Mouse (Mus musculus) frontal cortex, postnatal 10 days (tissue): ENCODE measurements around the gene Uqcc1.
"Not testable (repeated sequence)": the region's sequence is repeated elsewhere in the genome, so short reads cannot be mapped to it uniquely, and the experiment has no call there.

ENCODE experiments used
- DNase-seq, 2 experiments: peaks; one replicate each; pipeline ENCODE4 v3.0.0; 2022; ENCODE audit warnings: low spot score in 2 of 2, mixed read lengths in 1 of 2

Gene Uqcc1

GRCm38 (mm10) chr2:155861581-155861980, 68.5 kb downstream of the Uqcc1 start:
- DNase-seq: no peak

GRCm38 (mm10) chr2:155860102-155860501, 70.0 kb downstream of the Uqcc1 start:
- no peak for DNase-seq

GRCm38 (mm10) chr2:155852536-155852935, 77.6 kb downstream of the Uqcc1 start:
- DNase-seq: no peak

- DNase-seq: no peak
Measured at GRCm38 (mm10) chr2:155850120-155850519, 80.0 kb downstream of the Uqcc1 start.

GRCm38 (mm10) chr2:155849464-155849863, 80.6 kb downstream of the Uqcc1 start:
- no peak for DNase-seq

GRCm38 (mm10) chr2:155848291-155848690, 81.8 kb downstream of the Uqcc1 start:
- peak; percentile 40 to 74 for DNase-seq

GRCm38 (mm10) chr2:155846930-155847329, 83.2 kb downstream of the Uqcc1 start:
- no peak for DNase-seq

GRCm38 (mm10) chr2:155838961-155839360, 91.1 kb downstream of the Uqcc1 start:
- DNase-seq: no peak

GRCm38 (mm10) chr2:155837961-155838360, 92.1 kb downstream of the Uqcc1 start:
- DNase-seq: no peak

- no peak for DNase-seq
Measured at GRCm38 (mm10) chr2:155834732-155835131, 95.4 kb downstream of the Uqcc1 start, which contains the start of gene Fam83c. Gene Fam83c, minus strand, starts transcription at chr2:155834854.

GRCm38 (mm10) chr2:155832087-155832486, 98.0 kb downstream of the Uqcc1 start:
- not testable (repeated sequence) for DNase-seq

GRCm38 (mm10) chr2:155831302-155831701, 98.8 kb downstream of the Uqcc1 start:
- DNase-seq: no peak

GRCm38 (mm10) chr2:155830841-155831240, 99.3 kb downstream of the Uqcc1 start:
- DNase-seq: no peak

GRCm38 (mm10) chr2:155826630-155827424, 103.3 kb downstream of the Uqcc1 start, which contains the start of gene Eif6:
Gene Eif6, minus strand, starts transcription at chr2:155826925.
- DNase-seq: peak; percentile 75 to 78

GRCm38 (mm10) chr2:155825904-155826629, 104.0 kb downstream of the Uqcc1 start:
- no peak for DNase-seq

- DNase-seq: no peak
Measured at GRCm38 (mm10) chr2:155823722-155824121, 106.4 kb downstream of the Uqcc1 start.

- DNase-seq: no peak
Measured at GRCm38 (mm10) chr2:155820779-155821178, 109.3 kb downstream of the Uqcc1 start.

- no peak for DNase-seq
Measured at GRCm38 (mm10) chr2:155819449-155820251, 110.5 kb downstream of the Uqcc1 start.

- no peak for DNase-seq
Measured at GRCm38 (mm10) chr2:155819392-155819448, 110.9 kb downstream of the Uqcc1 start, which contains the start of gene BC029722. Gene BC029722, minus strand, starts transcription at chr2:155819426.

GRCm38 (mm10) chr2:155818596-155819391, 111.3 kb downstream of the Uqcc1 start:
- DNase-seq: peak; percentile 91 to 92
